Mouse (Mus musculus) midbrain, embryonic 11.5 days (tissue): Measurements from ENCODE around the gene Ankrd2. TPM values are rescaled to one million over a fixed set of nuclear protein-coding genes. Genes with fewer than 3 reads are reported as not detected.
A peak's percentile ranks its signal among the peaks of the same experiment; 100 is the strongest.

ENCODE experiments used
- ATAC-seq: fragments of 200-750 bp; cut with Nextera tagmentation; 2 replicates; pipeline ENCODE4 v1.8.0; 2017; ENCODE audit warnings: moderate TSS enrichment, moderate library complexity; ENCODE audit not compliant: low FRiP score
- DNase-seq: peaks from one replicate; pipeline ENCODE4 v3.0.0; 2015; ENCODE audit warnings: low spot score; ENCODE audit errors: missing footprints
- H3K27ac ChIP-seq: fragments of 300-500 bp; sonication (generic); 2 replicates; pipeline ENCODE4 v1.5.1; 2014; ENCODE audit warnings: low read depth, low read length
- H3K27me3 ChIP-seq: fragments of 300-500 bp; sonication (generic); 2 replicates; pipeline ENCODE4 v1.6.1; 2014; ENCODE audit warnings: mild to moderate bottlenecking, low read length, moderate library complexity, mixed read lengths; ENCODE audit not compliant: control insufficient read depth, insufficient read depth
- H3K36me3 ChIP-seq: fragments of 300-500 bp; sonication (generic); 2 replicates; pipeline ENCODE4 v1.6.1; 2014; ENCODE audit warnings: mild to moderate bottlenecking, low read length, moderate library complexity, mixed read lengths; ENCODE audit not compliant: control insufficient read depth, insufficient read depth
- H3K4me1 ChIP-seq: fragments of 300-500 bp; sonication (generic); 2 replicates; pipeline ENCODE4 v1.6.1; 2014; ENCODE audit warnings: low read length; ENCODE audit not compliant: control insufficient read depth, insufficient read depth
- H3K4me2 ChIP-seq: fragments of 300-500 bp; sonication (generic); 2 replicates; pipeline ENCODE4 v1.6.1; 2014; ENCODE audit warnings: mild to moderate bottlenecking, moderate library complexity
- H3K4me3 ChIP-seq: fragments of 300-500 bp; sonication (generic); 2 replicates; pipeline ENCODE4 v1.5.1; 2014; ENCODE audit warnings: low read depth, low read length
- H3K9ac ChIP-seq: fragments of 300-500 bp; sonication (generic); 2 replicates; pipeline ENCODE4 v1.6.1; 2014; ENCODE audit warnings: low read length
- H3K9me3 ChIP-seq: fragments of 300-500 bp; sonication (generic); 2 replicates; pipeline ENCODE4 v1.6.1; 2016; ENCODE audit warnings: low read length; ENCODE audit not compliant: control insufficient read depth
- WGBS: fragments of 180-500 bp; shearing (Covaris S2); extraction: QIAGEN DNeasy Blood & Tissue Kit; methylation state at CpG from one replicate; pipeline ENCODE4 v1.1.7; 2014; 5-methylcytosine and 5-hydroxymethylcytosine counted together
- polyA plus RNA-seq: library from polyadenylated mRNA; unstranded; fragments of >200 nt; fragmentation: Nextera tagmentation; extraction: Ambion mirVana; gene quantifications from 2 replicates; pipeline ENCODE4 v1.2.1, GENCODE M21; 2014

The Ankrd2 gene
- polyA plus RNA-seq, 1 experiment from 2014 or later = not detected

GRCm38 (mm10) chr19:42010436-42010835 lies 25.4 kb upstream of the Ankrd2 start:
- Histone ChIP-seq H3K27me3 (no peaks in the 10 kb centered on the region), H3K36me3 (no peaks in the 10 kb centered on the region), H3K4me1 (no peaks in the 10 kb centered on the region), H3K4me2 (no peak overlapping the region), H3K4me3 (no peak overlapping the region), H3K9ac (0 out of 2 replicates have a peak overlapping the region, but pooled peaks have one; percentile 5), H3K9me3 (no peaks in the 10 kb centered on the region), H3K27ac (no peak overlapping the region)
- 44% methylated on average over 4 of the region's 4 CpGs for WGBS
- ATAC-seq (no peak), DNase-seq (no peak)

- no peaks in the 10 kb centered on the region for H3K27me3 ChIP-seq
- H3K4me1 ChIP-seq = no peaks in the 10 kb centered on the region
- no peak overlapping the region for H3K4me2 ChIP-seq
- ATAC-seq (no peak), DNase-seq (peak; percentile 14)
- no peaks in the 10 kb centered on the region for H3K9me3 ChIP-seq
- H3K9ac ChIP-seq = no peak overlapping the region
- no peaks in the 10 kb centered on the region for H3K36me3 ChIP-seq
- H3K27ac ChIP-seq = no peak overlapping the region
- no peak overlapping the region for H3K4me3 ChIP-seq
- 81% methylated on average over 7 of the region's 7 CpGs for WGBS
Measured at GRCm38 (mm10) chr19:42011123-42011522, 24.7 kb upstream of the Ankrd2 start.

DNA sequence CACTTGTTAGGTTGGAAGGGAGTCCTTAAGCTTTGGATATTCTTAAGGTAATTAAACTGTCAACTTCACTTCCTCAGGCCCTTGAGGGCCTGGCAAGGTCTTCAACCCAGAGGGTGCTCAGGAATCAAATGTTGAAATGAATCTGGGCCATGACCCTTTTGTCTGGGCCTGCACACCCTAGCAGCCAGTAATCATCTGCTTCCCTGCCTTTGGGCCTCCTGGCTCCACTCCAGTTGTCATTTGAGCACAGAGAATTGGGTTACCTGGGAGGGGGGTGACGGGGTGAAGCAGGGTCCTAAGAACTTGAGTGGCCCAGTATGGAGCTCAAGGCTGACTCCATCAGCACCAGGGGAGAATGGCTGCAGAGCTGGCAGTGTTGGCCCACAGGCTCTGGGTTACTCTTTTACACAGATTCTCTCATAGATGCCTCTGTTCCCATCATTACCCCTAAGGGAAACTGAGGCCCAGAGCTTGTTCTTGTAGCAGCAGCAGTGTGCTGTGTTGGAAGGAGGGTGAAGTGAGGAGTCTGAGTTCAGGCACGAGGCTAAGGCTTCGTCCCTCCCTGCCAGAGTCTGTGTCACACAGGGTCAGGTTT lies 21.5 kb upstream of the Ankrd2 start:
- Histone ChIP-seq H3K9ac (no peak overlapping the region), H3K4me1 (peaks cover 2% of the 10 kb centered on the region; the same call in 1 of the 2 replicates), H3K4me3 (no peak overlapping the region), H3K27ac (no peak overlapping the region), H3K27me3 (no peaks in the 10 kb centered on the region), H3K9me3 (no peaks in the 10 kb centered on the region), H3K4me2 (no peak overlapping the region), H3K36me3 (no peaks in the 10 kb centered on the region)
- ATAC-seq = no peak
- peak; percentile 12 for DNase-seq
- WGBS = 68% methylated on average over 3 of the region's 3 CpGs

DNA sequence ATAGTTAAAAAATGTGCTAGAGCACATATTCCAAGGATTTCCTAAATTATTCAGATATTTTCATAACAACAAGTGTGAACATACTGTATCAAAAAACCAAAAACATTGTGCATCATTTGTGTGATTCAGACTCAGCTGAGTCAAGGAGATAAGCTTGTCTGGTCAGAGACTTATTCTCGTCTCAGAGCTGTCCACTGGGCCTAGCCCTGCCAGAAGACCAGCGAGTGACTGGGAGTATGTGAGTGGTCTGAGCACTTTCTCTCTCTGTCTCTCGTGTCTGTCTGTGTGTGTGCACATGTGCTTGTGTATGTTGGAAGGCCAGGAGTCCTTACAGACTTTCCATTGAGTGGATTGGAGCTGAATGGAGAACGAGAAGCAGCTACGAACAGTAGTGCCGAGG lies 20.8 kb upstream of the Ankrd2 start:
- Histone ChIP-seq H3K27ac (no peak overlapping the region), H3K9ac (no peak overlapping the region), H3K27me3 (no peaks in the 10 kb centered on the region), H3K4me1 (peaks cover 2% of the 10 kb centered on the region; the same call in 1 of the 2 replicates), H3K36me3 (no peaks in the 10 kb centered on the region), H3K4me2 (no peak overlapping the region), H3K4me3 (no peak overlapping the region), H3K9me3 (no peaks in the 10 kb centered on the region)
- WGBS = 75% methylated on average over 6 of the region's 6 CpGs
- ATAC-seq = no peak
- DNase-seq = peak; percentile 64

DNA sequence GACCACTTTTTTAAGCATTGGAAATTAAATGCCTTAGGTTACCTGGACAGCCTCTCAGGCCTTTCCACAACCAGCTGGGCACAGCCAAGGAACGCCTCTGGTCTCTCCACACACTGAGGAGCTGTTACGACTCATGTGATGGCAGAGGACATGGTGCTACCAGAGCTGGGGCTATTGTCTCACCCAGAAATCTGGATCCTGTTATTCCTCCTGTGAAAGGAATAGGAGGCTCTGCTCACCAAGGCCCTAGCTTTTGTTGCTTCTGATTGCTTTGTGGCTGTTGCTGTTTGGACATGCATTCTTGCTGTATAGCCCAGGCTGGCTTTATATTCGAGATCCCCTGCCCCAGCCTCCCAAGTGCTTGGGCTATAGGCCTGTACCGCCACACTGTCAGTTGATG lies 19.5 kb upstream of the Ankrd2 start:
- Histone ChIP-seq H3K9me3 (no peaks in the 10 kb centered on the region), H3K9ac (no peak overlapping the region), H3K27me3 (no peaks in the 10 kb centered on the region), H3K27ac (no peak overlapping the region), H3K4me2 (no peak overlapping the region), H3K4me3 (no peak overlapping the region), H3K36me3 (no peaks in the 10 kb centered on the region), H3K4me1 (peaks cover 2% of the 10 kb centered on the region; the same call in 1 of the 2 replicates)
- ATAC-seq = no peak
- 75% methylated on average over 4 of the region's 4 CpGs for WGBS
- no peak for DNase-seq

DNA sequence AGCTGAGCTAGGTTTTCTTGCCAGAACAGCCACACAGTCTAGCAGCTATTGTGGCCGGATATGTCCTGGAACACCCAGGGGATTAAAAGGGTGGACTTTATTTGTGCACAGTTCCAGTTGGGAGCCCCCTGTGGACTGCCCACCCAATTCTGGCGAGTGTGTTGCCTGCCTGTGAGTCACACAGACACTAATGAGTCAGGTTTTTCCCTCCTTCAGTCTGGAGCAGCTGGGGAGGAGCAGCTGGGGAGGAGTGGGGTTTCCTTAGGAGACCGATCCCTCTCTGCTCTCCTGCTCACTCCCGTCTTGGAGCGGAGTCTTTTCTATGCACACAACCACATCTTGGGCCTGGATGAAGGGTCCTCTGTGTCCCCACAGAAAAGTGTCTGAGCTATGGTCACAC lies 19.0 kb upstream of the Ankrd2 start:
- WGBS = 63% methylated on average over 5 of the region's 5 CpGs
- no peak for ATAC-seq
- no peak overlapping the region for H3K4me2 ChIP-seq
- H3K9me3 ChIP-seq = no peaks in the 10 kb centered on the region
- H3K36me3 ChIP-seq = no peaks in the 10 kb centered on the region
- H3K27me3 ChIP-seq = no peaks in the 10 kb centered on the region
- H3K9ac ChIP-seq = no peak overlapping the region
- H3K4me3 ChIP-seq = no peak overlapping the region
- no peak overlapping the region for H3K27ac ChIP-seq
- DNase-seq = peak; percentile 83
- peaks cover 4% of the 10 kb centered on the region for H3K4me1 ChIP-seq

GRCm38 (mm10) chr19:42017399-42018247 lies 18.2 kb upstream of the Ankrd2 start:
- Histone ChIP-seq H3K4me1 (peaks cover 6% of the 10 kb centered on the region), H3K27ac (no peak overlapping the region), H3K36me3 (no peaks in the 10 kb centered on the region), H3K4me2 (no peak overlapping the region), H3K9me3 (no peaks in the 10 kb centered on the region), H3K9ac (no peak overlapping the region), H3K4me3 (no peak overlapping the region), H3K27me3 (no peaks in the 10 kb centered on the region)
- ATAC-seq (no peak), DNase-seq (peak; percentile 76)
- WGBS = 77% methylated on average over 8 of the region's 8 CpGs

DNA sequence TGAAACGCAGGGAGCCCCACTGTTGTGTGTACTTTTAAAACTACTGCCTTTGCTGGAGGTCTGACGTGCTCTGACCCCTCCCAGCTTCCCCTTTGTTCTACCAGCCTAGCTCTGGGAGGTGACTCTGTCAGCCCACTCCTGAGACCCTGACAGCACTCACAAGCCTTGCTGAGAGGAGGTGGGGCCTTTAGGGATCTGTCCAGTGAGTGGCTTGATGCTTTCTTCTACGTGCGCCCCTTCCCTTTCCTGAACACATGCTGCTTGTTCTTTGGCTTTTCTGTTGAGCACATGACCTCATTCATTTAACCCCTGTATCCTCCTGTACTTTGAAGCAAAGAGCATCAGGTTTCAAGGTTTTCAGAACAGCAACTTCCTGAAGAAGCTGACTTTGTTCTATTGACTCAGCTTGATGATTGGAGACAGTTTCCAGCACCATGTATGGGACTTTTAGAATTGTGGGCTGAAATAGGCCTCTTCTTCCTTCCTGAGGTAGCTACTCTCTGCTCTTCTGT lies 16.7 kb upstream of the Ankrd2 start:
- no peak overlapping the region for H3K9ac ChIP-seq
- no peaks in the 10 kb centered on the region for H3K9me3 ChIP-seq
- ATAC-seq (no peak), DNase-seq (peak; percentile 83)
- no peak overlapping the region for H3K4me2 ChIP-seq
- no peak overlapping the region for H3K27ac ChIP-seq
- no peak overlapping the region for H3K4me3 ChIP-seq
- no peaks in the 10 kb centered on the region for H3K36me3 ChIP-seq
- H3K4me1 ChIP-seq = peaks cover 6% of the 10 kb centered on the region
- 39% methylated on average over 4 of the region's 4 CpGs for WGBS
- H3K27me3 ChIP-seq = no peaks in the 10 kb centered on the region
